Mouse (Mus musculus): ENCODE data around the gene Ak3. TPM values are rescaled to one million over a fixed set of nuclear protein-coding genes. Genes with fewer than 3 reads are reported as not detected.
"Not testable (repeated sequence)": the region's sequence is repeated elsewhere in the genome, so short reads cannot be mapped to it uniquely, and the experiment has no call there.

The Ak3 gene
- polyA plus RNA-seq, 1 experiment from 2014 or later, result 89.6 TPM

DNA sequence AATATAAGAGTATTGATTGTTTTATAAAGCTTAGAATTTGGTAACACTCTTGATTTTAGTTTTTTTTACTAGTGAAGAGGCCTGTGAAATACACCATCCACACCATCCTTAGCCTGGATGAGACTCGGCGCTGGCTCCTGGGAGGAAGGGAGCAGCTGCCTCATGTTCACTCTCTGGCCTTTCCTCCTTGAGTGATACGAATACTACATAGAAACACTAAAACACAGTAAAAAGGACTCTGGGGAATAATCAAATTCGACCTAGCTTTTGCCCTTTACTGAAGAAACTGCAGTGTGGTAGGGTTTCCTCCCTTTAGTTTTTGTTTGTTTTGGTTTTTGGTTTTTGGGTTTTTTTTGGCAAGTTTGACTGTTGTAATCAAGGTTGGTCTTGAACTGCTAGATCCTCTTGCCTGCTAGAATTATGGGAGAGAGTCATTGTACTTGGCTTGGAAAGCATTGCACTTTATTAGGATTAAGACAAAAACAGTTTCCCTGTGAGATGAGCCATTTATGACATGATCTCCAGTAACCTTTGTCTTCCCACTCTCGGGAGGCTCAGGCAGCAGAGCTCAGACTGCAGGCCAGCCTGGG, 33.2 kb downstream of the Ak3 start:
- H3K9me3 ChIP-seq (replicated peaks), result no peaks in the 10 kb centered on the region
- H3K4me1 ChIP-seq, result no peaks in the 10 kb centered on the region
- no peak; the same call in 1 of the 2 replicates for ATAC-seq (replicated peaks; ENCODE audit: low FRiP score)
- H3K4me3 ChIP-seq (replicated peaks), result no peak overlapping the region
- H3K9ac ChIP-seq, result no peak overlapping the region
- H3K4me2 ChIP-seq, result no peak overlapping the region
- H3K27ac ChIP-seq, result no peak overlapping the region
- peaks cover 56% of the 10 kb centered on the region for H3K36me3 ChIP-seq
- 62% methylated on average over 5 of the region's 5 CpGs for WGBS
- no peaks in the 10 kb centered on the region for H3K27me3 ChIP-seq

DNA sequence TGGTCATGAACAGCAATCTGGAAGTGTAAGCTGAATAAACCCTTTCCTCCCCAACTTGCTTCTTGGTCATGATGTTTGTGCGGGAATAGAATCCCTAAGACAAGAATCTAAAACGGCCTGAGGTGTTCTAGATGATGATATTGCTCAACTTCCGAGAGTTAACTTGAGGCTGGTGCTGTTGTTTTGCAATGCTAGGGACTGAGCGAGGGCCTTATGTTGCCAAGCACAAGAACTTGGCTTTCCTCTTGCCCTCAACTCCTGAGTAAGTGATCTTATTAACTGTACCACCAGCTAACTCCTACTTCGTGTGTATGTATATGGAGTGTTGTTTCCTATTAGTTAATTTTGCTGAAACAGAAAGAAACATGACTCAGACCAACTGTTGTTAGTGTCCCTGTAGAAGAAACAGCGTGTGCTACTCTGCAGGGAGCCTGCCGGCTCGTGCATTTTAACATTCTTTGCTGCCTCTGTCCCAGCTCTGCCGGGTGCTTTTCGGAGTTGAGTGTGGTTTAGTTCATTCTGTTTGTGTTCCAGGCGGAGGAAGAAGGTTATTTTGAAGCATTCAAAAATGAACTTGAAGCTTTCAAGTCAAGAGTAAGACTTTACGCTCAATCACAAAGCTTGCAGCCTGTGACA, 36.3 kb downstream of the Ak3 start:
- H3K9me3 ChIP-seq (replicated peaks), result no peaks in the 10 kb centered on the region
- H3K4me1 ChIP-seq, result no peaks in the 10 kb centered on the region
- no peaks in the 10 kb centered on the region for H3K27me3 ChIP-seq
- no peak overlapping the region for H3K4me2 ChIP-seq
- peaks cover 65% of the 10 kb centered on the region for H3K36me3 ChIP-seq
- H3K27ac ChIP-seq, result no peak overlapping the region
- no peak for ATAC-seq (replicated peaks; ENCODE audit: low FRiP score)
- WGBS, result 94% methylated on average over 12 of the region's 12 CpGs
- H3K9ac ChIP-seq, result no peak overlapping the region
- no peak overlapping the region for H3K4me3 ChIP-seq (replicated peaks)

DNA sequence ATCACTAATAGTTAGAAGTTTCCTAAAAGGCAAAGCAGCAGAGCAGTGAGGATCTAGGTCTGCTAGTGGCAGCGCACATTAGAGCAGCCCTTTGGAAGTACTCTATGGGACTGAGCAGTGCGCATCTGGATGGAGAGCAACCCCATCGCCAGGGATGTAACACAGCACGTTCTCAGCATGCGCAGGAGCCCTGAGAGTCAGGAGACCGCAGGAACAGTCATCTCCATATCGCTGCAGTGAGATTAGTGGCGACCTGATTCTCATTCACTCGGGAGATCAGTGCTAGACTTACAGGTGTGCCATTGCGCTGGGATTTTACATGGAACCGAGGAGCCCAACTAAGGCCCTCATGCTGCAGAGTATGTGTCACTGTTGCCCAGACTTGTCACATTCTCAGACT, 38.7 kb downstream of the Ak3 start:
- Histone ChIP-seq H3K9ac (no peak overlapping the region), H3K9me3 (replicated peaks) (no peaks in the 10 kb centered on the region), H3K36me3 (peaks cover 71% of the 10 kb centered on the region), H3K4me2 (no peak overlapping the region), H3K27ac (no peak overlapping the region), H3K27me3 (no peaks in the 10 kb centered on the region), H3K4me1 (no peaks in the 10 kb centered on the region), H3K4me3 (replicated peaks) (no peak overlapping the region)
- no peak for ATAC-seq (replicated peaks; ENCODE audit: low FRiP score)
- WGBS, result 92% methylated on average over 11 of the region's 11 CpGs

DNA sequence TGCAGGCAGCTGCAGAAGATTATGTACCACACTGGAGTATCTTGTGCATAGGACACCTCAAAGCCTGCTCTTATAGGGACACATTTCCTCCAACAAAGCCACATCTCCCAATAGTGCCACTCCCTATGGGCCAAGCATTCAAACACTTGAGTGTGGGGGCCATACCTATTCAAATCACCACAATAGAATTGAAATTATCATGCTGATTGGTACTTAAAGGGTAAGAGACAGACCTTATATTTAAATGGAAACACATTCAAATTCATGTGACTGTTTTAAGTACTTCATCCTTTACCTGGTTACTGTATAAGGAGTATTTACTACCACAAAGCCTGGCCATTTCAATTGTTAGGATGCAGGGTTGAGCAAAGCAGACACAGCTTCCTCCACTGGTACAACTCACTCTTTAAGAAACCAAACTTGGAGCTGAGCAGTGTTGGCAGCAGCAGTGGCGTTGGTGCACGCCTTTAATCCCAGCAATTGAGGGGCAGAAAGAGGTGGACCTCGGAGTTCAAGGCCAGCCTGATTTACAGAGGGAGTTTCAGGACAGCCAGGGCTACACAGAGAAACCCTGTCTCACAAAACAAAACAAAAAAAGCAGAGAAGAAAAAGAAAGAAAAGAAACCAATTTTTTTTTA, 39.6 kb downstream of the Ak3 start:
- WGBS, result 86% methylated on average over 3 of the region's 3 CpGs
- Histone ChIP-seq H3K9me3 (replicated peaks) (no peaks in the 10 kb centered on the region), H3K4me2 (no peak overlapping the region), H3K4me1 (no peaks in the 10 kb centered on the region), H3K27ac (no peak overlapping the region), H3K9ac (no peak overlapping the region), H3K27me3 (no peaks in the 10 kb centered on the region), H3K36me3 (peaks cover 65% of the 10 kb centered on the region), H3K4me3 (replicated peaks) (no peak overlapping the region)
- no peak for ATAC-seq (replicated peaks; ENCODE audit: low FRiP score)

DNA sequence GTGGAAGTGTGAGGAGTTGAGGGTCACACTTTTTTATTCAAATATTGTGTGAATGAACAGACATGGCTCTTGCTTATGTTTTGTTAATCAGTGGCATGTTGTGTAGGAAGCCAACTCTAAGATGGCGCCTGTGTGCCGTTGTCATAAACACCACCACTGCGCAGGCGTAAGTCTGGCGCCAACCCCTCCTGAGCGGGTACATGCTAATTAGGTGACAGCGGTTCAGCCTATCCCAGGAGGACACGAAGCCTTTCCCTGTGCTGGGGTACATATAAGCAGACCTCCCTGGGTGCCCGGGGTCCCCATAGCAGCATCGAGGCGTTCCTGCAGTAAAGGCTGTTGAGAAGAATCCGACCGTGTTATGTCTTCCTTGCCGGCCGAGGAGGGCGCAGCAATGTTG, 47.4 kb downstream of the Ak3 start:
- not testable (repeated sequence) for H3K27me3 ChIP-seq; H3K9me3 ChIP-seq (replicated peaks); ATAC-seq (replicated peaks; ENCODE audit: low FRiP score); H3K4me1 ChIP-seq; H3K9ac ChIP-seq; H3K4me3 ChIP-seq (replicated peaks); H3K27ac ChIP-seq; H3K4me2 ChIP-seq
- peaks cover 55% of the 10 kb centered on the region for H3K36me3 ChIP-seq
- WGBS, result 97% methylated on average over 16 of the region's 16 CpGs

DNA sequence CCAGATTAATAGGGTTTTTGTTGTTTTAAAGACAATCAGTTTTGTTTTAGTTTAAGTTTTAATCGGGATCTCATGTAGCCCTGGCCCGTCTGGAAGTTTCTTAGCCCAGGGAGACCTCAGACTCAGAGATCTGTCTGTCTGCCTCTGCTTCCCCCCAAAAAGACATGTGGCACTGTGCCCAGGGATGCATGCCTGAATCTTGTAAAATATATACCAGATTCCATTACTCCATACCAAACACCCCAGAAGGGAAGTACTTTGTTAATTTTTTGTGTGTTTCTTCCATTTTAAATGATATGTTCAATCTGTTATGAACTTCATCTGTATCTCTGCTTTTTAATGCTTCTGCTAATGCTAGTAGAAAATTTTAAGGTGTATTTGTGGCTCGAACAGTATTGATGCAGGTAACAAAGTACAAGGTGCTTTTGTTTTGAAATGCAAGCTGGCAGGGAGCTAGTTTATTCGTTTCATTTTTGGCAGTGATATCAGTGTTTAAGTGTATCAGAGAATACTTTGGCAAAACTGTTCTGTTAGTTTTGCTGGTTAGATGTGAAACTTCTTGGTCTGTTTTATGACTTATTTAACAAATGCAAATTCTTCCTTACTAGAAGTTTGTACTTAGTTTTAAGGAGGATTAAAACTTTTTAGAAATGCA, 49.7 kb downstream of the Ak3 start:
- Histone ChIP-seq H3K4me3 (replicated peaks) (no peak overlapping the region), H3K4me2 (no peak overlapping the region), H3K27me3 (no peaks in the 10 kb centered on the region), H3K9me3 (replicated peaks) (no peaks in the 10 kb centered on the region), H3K9ac (no peak overlapping the region), H3K4me1 (no peaks in the 10 kb centered on the region), H3K36me3 (peaks cover 74% of the 10 kb centered on the region), H3K27ac (no peak overlapping the region)
- 90% methylated on average over 4 of the region's 4 CpGs for WGBS
- ATAC-seq (replicated peaks; ENCODE audit: low FRiP score), result no peak

DNA sequence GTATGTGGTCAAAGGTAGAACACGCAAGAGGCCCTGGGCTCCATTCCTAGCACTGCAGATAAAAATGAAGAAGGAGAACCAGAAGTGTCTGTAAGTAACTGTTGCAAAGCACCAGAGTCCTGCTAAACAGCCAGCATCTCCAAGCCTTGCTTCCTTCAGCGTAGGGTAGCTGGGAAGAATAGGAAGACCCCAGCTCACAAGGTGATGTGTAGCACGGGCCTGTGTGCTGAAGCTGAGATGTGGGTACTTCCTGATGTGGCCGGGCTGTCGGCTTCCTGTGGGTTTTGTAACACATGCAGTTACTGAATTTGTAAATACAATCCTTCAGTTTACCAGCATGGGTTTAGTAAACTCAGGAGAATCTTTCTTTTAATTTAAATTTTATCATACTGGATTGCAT, 52.4 kb downstream of the Ak3 start:
- no peak overlapping the region for H3K9ac ChIP-seq
- peaks cover 52% of the 10 kb centered on the region for H3K36me3 ChIP-seq
- H3K4me2 ChIP-seq, result no peak overlapping the region
- no peak overlapping the region for H3K4me3 ChIP-seq (replicated peaks)
- no peaks in the 10 kb centered on the region for H3K9me3 ChIP-seq (replicated peaks)
- peaks cover 7% of the 10 kb centered on the region for H3K4me1 ChIP-seq
- no peak for ATAC-seq (replicated peaks; ENCODE audit: low FRiP score)
- 91% methylated on average over 5 of the region's 5 CpGs for WGBS
- no peaks in the 10 kb centered on the region for H3K27me3 ChIP-seq
- no peak overlapping the region for H3K27ac ChIP-seq

DNA sequence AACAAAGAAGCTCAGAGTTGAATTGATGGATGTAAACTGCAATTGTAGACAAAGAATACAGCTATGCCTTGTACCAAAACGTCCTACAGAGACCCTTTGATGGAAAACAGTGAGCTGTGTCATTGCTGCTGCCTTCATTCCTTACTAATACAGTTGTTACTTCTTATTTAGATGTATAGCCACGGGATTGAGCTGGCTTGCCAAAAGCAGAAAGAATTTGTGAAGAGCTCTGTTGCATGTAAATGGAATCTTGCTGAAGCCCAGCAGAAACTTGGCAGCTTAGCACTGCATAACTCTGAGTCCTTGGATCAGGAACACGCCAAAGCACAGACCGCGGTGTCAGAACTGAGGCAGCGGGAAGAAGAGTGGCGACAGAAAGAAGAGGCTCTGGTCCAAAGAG, 52.9 kb downstream of the Ak3 start:
- Histone ChIP-seq H3K4me2 (no peak overlapping the region), H3K9ac (no peak overlapping the region), H3K4me1 (peaks cover 7% of the 10 kb centered on the region), H3K9me3 (replicated peaks) (no peaks in the 10 kb centered on the region), H3K27ac (no peak overlapping the region), H3K36me3 (peaks cover 47% of the 10 kb centered on the region), H3K27me3 (no peaks in the 10 kb centered on the region), H3K4me3 (replicated peaks) (no peak overlapping the region)
- 85% methylated on average over 7 of the region's 7 CpGs for WGBS
- no peak for ATAC-seq (replicated peaks; ENCODE audit: low FRiP score)

DNA sequence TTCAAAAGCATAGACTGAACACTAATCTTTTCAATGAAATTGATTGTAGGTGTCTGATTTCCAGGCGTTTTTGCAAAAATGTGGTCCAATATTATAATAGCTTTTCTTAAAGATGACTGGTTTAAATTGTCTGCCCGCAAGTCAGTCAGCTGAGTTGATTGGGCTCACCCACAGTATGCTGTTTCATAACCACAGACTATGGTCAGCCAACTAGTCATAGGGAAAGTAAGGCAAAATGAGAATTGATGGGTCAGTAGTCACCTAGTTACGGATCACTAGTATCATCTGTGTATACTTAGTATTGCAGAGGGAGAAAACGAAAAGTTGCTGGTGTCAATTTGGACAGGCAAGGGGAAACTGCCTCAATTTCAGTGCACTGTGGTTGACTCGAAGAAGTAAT, 56.4 kb downstream of the Ak3 start:
- H3K36me3 ChIP-seq, result peaks cover 33% of the 10 kb centered on the region
- WGBS, result 64% methylated on average over 5 of the region's 5 CpGs
- H3K9ac ChIP-seq, result no peak overlapping the region
- H3K9me3 ChIP-seq (replicated peaks), result no peaks in the 10 kb centered on the region
- H3K4me3 ChIP-seq (replicated peaks), result peak overlapping the region; percentile 77
- H3K4me1 ChIP-seq, result peaks cover 12% of the 10 kb centered on the region
- ATAC-seq (replicated peaks; ENCODE audit: low FRiP score), result no peak
- peak overlapping the region; percentile 68 for H3K4me2 ChIP-seq
- 0 out of 2 replicates have a peak overlapping the region, but pooled peaks have one; percentile 84 for H3K27ac ChIP-seq
- H3K27me3 ChIP-seq, result 0 out of 2 replicates have a peak, but pooled peaks cover 10% of the 10 kb centered on the region

DNA sequence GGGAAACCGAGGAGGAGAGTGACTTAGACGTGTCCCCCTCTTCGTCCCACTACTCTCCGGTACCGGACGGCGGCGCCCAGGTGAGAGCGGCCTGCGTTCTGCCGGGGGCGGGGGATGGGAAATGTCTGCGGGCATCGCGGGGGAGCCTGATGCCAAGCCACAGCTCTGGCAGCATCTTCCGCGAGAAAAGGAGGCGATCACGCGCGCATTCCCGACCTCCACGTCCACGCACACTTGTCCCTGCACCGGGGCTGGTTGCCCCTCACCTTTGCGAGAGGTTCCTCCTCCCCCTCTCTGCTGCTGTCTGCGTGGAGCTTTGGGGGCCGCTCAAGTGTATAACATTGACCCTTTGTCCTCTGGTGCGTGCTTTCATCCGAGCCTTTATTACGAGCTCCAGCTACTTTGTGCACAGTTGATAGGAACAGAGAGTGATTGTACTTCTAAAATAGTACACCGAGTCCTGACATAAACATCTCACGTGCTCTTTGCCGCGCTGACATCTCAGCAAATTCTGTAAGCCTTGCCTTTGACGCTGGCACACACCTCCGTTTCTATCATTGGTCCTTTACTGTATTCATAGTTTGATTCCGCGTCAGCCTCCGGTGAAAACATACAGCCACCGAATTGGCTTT, 57.1 kb downstream of the Ak3 start:
- Histone ChIP-seq H3K9ac (peak overlapping the region; percentile 77), H3K27ac (peak overlapping the region; percentile 84), H3K9me3 (replicated peaks) (no peaks in the 10 kb centered on the region), H3K36me3 (peaks cover 28% of the 10 kb centered on the region), H3K4me1 (peaks cover 12% of the 10 kb centered on the region), H3K4me3 (replicated peaks) (peak overlapping the region; percentile 77), H3K27me3 (0 out of 2 replicates have a peak, but pooled peaks cover 10% of the 10 kb centered on the region), H3K4me2 (peak overlapping the region; percentile 68)
- peak; percentile 72 for ATAC-seq (replicated peaks; ENCODE audit: low FRiP score)
- 1% methylated on average over 41 of the region's 41 CpGs for WGBS

DNA sequence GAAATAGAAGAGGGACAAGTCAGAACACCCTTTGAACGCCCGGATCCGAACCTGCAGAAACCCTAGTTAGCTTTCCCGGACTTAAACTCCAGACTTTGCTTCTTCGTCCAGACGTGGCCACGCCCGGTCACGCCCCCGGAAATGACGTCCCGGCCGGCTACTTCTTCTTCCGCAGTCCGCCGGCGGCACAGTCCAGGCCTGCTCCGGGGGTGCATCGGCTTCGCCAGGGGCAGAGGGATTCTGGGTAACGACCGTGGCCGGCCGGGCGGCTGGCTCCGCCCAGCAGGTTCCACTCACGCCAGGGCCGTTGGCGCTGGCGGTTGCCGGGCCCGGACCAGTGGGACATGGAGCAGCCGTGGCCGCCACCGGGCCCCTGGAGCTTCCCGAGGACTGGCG, 57.6 kb downstream of the Ak3 start, which contains the start of gene Cdc37l1:
TSS of gene Cdc37l1 (plus strand) at position 159 of the 396 bp plus-strand sequence.
- Histone ChIP-seq H3K4me2 (peak within 1 kb of the TSS; percentile 68), H3K4me1 (peaks cover 12% of the 10 kb centered on the region), H3K27me3 (0 out of 2 replicates have a peak, but pooled peaks cover 10% of the 10 kb centered on the region), H3K36me3 (peaks cover 22% of the 10 kb centered on the region), H3K27ac (peak within 1 kb of the TSS; percentile 84), H3K9ac (peak within 1 kb of the TSS; percentile 77), H3K4me3 (replicated peaks) (peak within 1 kb of the TSS; percentile 77), H3K9me3 (replicated peaks) (no peaks in the 10 kb centered on the region)
- under 1% methylated on average over 37 of the region's 37 CpGs for WGBS
- ATAC-seq (replicated peaks; ENCODE audit: low FRiP score), result peak; percentile 98

Measured in kidney, embryonic 15.5 days (tissue).